Mouse (Mus musculus) erythroid progenitor cell, adult 5-6 weeks (primary cell): ENCODE results near the gene Maml1. TPM values are rescaled to one million over a fixed set of nuclear protein-coding genes. Genes with fewer than 3 reads are reported as not detected.

ENCODE experiments used
- ATAC-seq: replicated peaks from 2 replicates; pipeline ENCODE4 v1.8.0; 2016; ENCODE audit warnings: moderate number of reproducible peaks, mild to moderate bottlenecking, moderate TSS enrichment, inconsistent platforms; ENCODE audit not compliant: poor library complexity, low FRiP score, severe bottlenecking
- total RNA-seq, 2 experiments: library from RNA; stranded (forward) in 1 of 2; stranded (reverse) in 1 of 2; fragments of 150-400 nt in 1 of 2; fragments of 186-747, 209-891 nt in 1 of 2; gene quantifications; 2 replicates each; pipeline versions ENCODE4 v1.2.3 to v1.2.4; 2015 to 2017; ENCODE audit warnings: low replicate concordance in 2 of 2

Gene Maml1
- total RNA-seq, 2 experiments from 2014 or later = 4.5 to 8.0 TPM

DNA sequence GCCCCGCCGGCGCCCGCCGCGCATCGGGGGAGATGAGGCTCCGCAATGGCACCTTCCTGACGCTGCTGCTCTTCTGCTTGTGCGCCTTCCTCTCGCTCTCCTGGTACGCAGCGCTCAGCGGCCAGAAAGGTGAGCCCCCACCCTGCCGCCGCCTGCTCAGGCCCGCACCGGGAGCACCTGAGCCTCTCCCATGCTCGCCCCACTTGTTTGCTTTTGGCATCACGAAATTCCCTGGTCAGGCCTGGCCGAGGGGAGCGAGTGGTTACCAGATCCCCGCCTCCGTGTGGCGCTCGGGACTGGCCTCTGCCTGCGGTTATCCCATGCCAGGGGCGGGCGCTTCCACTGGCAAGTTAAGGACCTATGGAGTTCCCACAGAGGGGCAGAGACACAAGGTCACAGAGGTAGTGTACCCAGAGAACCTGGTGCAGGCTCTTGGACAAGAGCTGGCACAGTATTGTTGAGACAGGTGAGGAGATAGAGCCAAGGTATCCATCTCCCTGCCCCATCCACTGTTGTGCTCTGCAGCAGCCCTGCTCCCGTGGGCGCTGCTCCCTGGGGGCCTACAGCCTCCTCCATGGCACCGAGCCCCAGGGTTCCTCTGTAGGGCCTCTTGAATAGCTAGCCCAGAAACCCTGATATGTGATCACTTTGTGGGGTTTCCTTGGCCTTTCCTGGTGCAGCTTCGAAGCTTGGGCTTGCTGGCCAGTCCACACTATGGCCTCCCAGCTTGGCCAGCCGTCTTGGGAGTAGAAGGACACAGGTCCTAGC, 66.3 kb downstream of the Maml1 start:
- peak; percentile 23; the same call in 1 of the 2 replicates for ATAC-seq

GRCm38 (mm10) chr11:50224671-50225530, 67.2 kb downstream of the Maml1 start:
- peak; percentile 87 for ATAC-seq

- 0 out of 2 replicates have a peak, but pooled peaks have one; percentile 0 for ATAC-seq
Measured at GRCm38 (mm10) chr11:50223783-50224662, 68.1 kb downstream of the Maml1 start.

GRCm38 (mm10) chr11:50222559-50223276, 69.4 kb downstream of the Maml1 start:
- ATAC-seq = no peak

DNA sequence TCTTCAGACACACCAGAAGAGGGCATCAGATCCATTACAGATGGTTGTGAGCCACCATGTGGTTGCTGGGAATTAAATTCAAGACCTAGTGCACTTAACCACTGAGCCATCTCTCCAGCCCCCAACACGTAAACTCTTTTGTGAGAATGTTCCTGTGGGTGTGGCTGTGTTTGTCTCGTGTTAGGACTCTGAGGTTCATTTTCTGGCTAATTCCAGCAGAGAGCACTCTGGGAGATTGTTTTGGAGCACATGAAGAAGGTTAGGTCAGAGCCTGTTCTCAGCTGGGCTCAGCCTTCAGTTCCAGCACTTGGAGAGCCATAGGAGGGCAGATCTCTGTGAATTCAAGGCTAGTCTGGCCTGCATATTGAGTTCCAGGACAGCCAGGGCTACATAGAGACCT, 72.3 kb downstream of the Maml1 start:
- ATAC-seq = no peak

GRCm38 (mm10) chr11:50217811-50218210, 74.3 kb downstream of the Maml1 start:
- no peak for ATAC-seq

DNA sequence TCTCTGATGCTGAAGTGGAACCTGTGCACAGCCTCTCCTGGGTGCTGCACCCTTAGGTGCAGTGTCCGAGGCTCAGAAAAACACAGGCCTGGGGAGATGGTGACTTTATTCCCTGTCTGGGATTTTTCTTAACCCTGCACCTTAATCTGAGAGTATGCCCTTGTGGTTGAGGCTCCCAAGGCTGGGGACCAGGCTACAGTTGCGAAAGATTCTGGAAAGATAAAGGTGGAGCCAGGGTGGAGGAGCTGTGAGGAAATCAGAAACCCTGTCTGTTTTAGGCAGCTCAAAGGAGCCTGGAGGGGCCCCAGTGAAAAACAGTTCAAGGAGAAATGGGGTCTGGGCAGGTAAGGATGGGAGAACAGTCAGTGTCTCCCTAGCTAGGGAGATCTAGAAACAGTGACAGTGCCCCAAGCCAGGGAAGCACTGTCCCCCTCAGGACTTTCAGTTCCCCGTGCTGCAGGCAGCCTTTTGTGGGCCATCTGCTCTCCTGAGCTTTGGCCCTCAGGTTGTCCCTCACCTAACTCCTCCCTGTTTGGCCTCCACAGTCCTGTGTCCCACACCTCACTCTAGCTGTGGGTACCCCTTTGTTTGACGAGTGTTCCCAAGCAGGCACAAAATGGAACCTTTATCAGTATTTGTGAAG, 75.3 kb downstream of the Maml1 start:
- ATAC-seq = no peak

DNA sequence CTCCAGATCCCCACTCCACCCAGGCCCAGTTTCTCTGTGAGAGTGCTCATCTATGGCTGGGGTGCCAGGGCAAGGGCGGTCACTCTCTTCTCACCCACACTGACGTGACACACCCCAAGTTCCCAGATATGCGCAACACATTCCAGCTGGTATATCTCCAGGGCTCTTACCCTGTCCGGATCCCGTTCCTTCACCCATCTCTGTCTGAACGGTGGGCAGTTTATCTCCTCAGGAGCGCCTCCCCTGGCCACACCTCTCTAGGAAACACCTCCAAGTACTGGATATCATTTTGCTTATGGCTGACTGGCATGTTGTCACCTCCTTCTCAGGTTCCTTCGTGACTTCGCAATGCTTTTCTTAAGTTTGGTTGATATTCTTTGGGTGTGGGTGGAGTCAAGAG, 76.5 kb downstream of the Maml1 start:
- ATAC-seq = no peak; the same call in 1 of the 2 replicates

DNA sequence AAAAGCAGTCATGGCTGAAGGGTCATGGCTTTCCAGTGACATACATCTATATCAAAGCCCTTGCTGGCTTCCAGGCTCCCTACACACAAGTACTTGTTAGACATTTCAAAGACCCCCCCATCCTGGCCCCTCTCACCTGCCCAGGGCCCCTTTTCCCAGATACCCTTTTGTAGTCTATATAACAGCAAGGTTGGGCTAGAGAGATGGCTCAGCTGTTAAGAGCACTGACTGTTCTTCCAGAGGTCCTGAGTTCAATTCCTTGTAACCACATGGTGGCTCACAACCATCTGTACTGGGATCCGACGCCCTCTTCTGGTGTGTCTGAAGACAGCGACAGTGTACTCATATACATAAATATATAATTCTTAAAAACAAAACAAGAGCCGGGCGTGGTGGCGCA, 77.5 kb downstream of the Maml1 start:
- ATAC-seq = no peak

DNA sequence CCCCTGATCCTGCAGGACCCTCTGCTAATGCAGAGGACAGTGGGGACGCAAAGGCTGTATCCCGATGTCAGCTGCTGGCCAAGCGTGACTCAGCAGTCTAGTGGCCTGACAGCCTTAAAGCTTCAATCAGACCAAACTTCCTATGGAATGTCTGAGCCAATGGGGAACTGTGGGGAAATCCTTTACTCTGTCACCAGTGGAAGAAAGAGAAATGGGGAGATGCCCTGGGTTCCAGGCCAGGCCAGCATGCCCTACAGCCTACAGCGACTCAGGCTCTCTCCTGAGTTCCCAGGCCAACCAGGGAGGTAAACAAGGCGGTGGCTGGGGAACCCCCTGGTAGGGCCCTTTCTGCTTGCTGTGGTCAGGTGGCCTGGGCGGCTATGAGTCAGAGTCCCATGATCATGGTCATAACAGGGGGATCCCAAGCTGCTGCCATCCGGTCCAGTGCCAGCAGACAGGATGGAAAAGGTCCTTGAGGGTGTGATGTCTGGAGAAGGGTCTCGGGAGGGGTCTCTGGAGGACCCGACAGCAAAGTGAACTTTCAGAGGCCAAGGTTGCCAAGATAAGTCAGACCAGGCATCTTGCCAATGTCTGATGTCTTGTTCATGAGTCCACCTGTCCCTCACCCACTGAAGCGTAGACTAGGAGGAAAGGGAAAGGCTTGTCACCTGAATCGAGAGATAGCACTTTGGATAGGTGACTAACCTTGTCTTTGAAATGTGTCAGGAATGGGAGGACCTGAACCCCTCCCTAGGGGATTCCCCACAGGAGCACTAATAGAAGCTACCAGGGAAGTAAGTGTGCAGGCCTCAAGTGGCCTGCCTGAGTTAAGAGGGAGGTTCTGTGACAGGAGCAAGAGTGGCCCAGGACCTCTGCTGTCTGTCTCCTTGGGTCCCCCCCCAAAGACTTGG, 79.0 kb downstream of the Maml1 start:
- no peak for ATAC-seq

GRCm38 (mm10) chr11:50212060-50212739, 79.9 kb downstream of the Maml1 start:
- no peak for ATAC-seq

DNA sequence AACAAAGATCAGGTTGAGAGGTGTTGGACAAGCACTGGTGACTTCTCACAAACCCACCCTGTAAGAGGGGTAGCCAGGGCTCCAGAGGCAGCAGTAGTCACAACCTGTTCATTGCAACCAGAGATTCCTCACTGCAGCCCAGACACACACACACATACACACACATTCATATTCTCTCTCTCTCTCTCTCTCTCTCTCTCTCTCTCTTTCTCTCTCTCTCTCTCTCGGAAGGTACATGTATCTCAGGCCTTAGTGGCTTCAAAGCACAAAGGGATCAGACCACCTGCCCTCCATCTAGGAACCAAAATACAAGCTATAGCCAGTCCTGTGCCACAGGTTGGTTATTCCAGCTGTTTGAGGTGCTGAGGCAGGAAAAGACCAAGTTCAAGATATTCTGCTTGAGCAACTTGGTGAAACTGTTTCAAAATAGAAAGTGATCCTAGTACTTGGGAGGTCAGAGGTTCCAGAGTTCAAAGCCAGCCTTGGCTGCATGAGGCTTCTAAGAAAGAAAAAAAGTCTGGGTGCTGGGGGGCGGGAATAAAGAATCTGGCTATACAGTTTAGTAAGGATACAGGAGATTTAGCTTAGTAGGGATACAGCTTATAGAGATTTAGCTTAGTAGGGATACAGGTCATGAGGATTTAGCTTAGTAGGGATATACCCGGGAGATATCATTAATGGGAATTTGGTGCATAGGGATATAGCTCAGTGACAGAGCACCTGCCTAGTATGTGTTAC, 80.6 kb downstream of the Maml1 start:
- ATAC-seq = no peak

DNA sequence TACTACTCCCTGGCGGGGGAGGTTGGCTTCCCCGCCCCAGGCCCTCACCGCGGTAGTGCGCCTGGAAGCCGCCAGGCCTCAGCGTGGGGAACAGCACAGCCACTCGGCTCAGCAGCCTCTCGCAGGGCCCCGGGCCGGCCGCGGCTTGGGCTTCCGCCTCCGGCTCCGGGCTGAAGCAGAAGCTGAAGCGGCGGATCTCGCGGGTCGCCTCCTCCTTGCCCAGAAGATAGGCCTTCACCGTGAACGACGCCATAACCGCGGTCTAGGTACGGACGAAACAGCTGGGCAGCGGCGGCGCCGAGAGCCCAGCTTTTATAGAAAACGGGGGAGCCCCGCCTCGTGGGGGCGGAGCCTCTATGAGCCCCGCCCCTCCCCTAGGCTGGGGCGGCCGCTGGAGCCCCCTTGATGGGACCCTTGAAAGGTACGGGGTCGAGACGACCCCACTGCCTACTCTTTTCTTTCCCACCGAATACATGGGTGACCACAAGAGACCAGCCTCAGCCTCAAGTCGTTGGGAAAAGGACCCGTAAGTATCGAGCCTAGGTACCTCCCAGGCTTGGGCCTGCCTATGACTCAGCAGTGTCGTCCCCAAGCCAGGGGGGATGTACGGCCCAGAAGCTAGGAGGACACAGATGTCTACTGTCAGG, 81.5 kb downstream of the Maml1 start, which contains the start of the genes Sqstm1 and Mgat4b:
Gene Sqstm1, minus strand, starts transcription at position 323 of the 647 bp plus-strand sequence.
Gene Mgat4b, plus strand, starts transcription at position 386 of the 647 bp plus-strand sequence.
- ATAC-seq = peak; percentile 82

GRCm38 (mm10) chr11:50210101-50210504, 82.0 kb downstream of the Maml1 start:
- ATAC-seq = peak; percentile 86

GRCm38 (mm10) chr11:50208039-50208438, 84.1 kb downstream of the Maml1 start:
- no peak for ATAC-seq

- ATAC-seq = no peak
Measured at GRCm38 (mm10) chr11:50207344-50207743, 84.8 kb downstream of the Maml1 start.
